Mouse (Mus musculus): ENCODE results near the gene Abi3bp. TPM values are rescaled to one million over a fixed set of nuclear protein-coding genes. Genes with fewer than 3 reads are reported as not detected.
A peak's percentile ranks its signal among the peaks of the same experiment; 100 is the strongest.

The Abi3bp gene
- 18.4 and 18.6 TPM in 2 replicates for polyA plus RNA-seq (2015; fragmentation: Nextera tagmentation; extraction: Ambion mirVana)

- peak within 1 kb of the TSS; percentile 35 for H3K4me3 ChIP-seq
- peak; percentile 87 for ATAC-seq (ENCODE audit: borderline replicate concordance, extremely low read depth, low FRiP score, low TSS enrichment)
- peak within 1 kb of the TSS; percentile 51 for H3K4me2 ChIP-seq
- H3K9me3 ChIP-seq: no peaks in the 10 kb centered on the region
- H3K9ac ChIP-seq: peak within 1 kb of the TSS; percentile 12; the same call in 1 of the 2 replicates
- H3K4me1 ChIP-seq: no peaks in the 10 kb centered on the region
- H3K27ac ChIP-seq: peak within 1 kb of the TSS; percentile 37
- 16% methylated on average over 11 of the region's 11 CpGs for WGBS
- H3K27me3 ChIP-seq: no peaks in the 10 kb centered on the region
- H3K36me3 ChIP-seq: no peaks in the 10 kb centered on the region
Measured at GRCm38 (mm10) chr16:56477677-56478574, at the start of gene Abi3bp. Gene Abi3bp, plus strand, starts transcription at chr16:56477878.

GRCm38 (mm10) chr16:56435293-56436185 is 42.1 kb upstream of the Abi3bp start:
- WGBS: 71% methylated on average over 4 of the region's 4 CpGs
- no peak overlapping the region for H3K4me2 ChIP-seq
- H3K36me3 ChIP-seq: no peaks in the 10 kb centered on the region
- no peak overlapping the region for H3K27ac ChIP-seq
- H3K27me3 ChIP-seq: no peaks in the 10 kb centered on the region
- H3K9me3 ChIP-seq: no peaks in the 10 kb centered on the region
- no peak for ATAC-seq (ENCODE audit: borderline replicate concordance, extremely low read depth, low FRiP score, low TSS enrichment)
- H3K4me3 ChIP-seq: no peak overlapping the region
- no peaks in the 10 kb centered on the region for H3K4me1 ChIP-seq
- H3K9ac ChIP-seq: no peak overlapping the region

DNA sequence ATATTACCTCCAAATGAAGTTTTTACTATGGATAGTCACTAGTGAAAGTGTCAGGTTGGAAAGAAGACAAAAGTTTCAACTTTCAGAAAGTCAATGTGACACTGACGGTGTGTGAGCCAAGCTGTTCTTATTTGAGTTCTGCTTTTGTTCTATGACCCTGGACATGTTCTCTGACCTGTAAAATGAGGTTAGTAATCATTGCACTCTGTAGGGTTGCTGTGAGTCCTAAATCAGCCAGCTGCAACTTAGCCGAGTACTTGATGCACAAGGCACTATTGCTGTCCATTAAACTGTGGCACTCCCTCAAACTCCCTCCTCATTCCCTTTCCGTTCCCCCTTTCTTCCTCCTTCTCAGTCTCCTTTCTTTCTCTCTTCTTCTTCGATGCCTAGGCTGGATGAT is 37.4 kb upstream of the Abi3bp start:
- Histone ChIP-seq H3K9ac (no peak overlapping the region), H3K9me3 (no peaks in the 10 kb centered on the region), H3K4me3 (no peak overlapping the region), H3K4me2 (no peak overlapping the region), H3K27me3 (no peaks in the 10 kb centered on the region), H3K36me3 (no peaks in the 10 kb centered on the region), H3K27ac (no peak overlapping the region), H3K4me1 (no peaks in the 10 kb centered on the region)
- no peak for ATAC-seq (ENCODE audit: borderline replicate concordance, extremely low read depth, low FRiP score, low TSS enrichment)
- WGBS: 73% methylated on average over 4 of the region's 4 CpGs

DNA sequence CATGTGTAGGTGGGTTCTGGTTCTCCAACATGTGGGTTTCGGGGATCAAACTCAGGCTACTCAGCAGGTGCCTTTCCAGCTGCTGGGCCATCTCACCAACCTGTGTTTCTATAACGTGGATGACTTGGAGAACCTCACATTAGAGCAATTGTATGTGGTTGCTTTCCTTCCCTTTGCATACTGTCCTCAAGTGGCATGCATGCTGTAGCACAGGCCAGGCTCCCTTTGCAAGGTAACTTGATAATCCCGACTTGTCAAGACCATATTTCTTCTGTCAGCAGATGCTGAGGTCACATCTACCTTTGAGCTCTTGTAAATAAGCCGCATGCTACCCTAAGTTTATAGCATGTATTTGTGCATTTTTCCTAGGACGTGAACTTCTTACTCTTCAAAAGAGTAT is 36.6 kb upstream of the Abi3bp start:
- no peak for ATAC-seq (ENCODE audit: borderline replicate concordance, extremely low read depth, low FRiP score, low TSS enrichment)
- H3K27ac ChIP-seq: no peak overlapping the region
- no peaks in the 10 kb centered on the region for H3K36me3 ChIP-seq
- no peaks in the 10 kb centered on the region for H3K27me3 ChIP-seq
- H3K9ac ChIP-seq: no peak overlapping the region
- no peaks in the 10 kb centered on the region for H3K9me3 ChIP-seq
- H3K4me3 ChIP-seq: no peak overlapping the region
- no peaks in the 10 kb centered on the region for H3K4me1 ChIP-seq
- H3K4me2 ChIP-seq: no peak overlapping the region
- 74% methylated on average over 5 of the region's 5 CpGs for WGBS

DNA sequence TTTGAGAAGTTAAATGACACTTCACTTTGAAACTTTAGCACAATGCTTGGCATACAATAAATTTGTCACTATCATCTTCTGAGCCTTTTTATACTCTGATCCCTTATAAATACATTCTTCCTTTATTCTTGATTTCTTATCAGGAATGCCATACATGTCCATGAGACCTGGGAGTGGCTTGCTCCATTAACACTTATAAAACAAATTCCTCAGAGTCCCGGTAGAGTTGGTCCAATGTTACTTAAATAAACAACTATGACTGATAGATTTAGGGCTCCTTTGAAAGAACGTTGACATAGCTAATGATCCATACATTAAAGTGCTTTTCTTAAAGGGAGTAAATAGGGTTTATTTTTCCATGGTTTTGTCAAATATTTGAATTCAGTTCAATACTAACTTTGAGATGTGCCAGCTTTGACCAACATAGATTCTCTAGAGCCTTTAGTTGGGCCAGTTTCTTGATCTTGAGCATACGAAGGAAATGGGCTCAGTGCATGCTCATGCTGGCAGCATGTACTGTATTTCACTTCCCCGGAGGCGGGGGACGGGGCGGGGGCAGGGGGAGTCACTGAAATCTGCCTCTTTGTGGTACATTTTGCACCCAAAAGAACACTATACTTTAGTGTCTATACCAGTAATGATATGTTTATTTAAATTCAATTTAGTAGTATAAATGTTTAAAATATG is 35.9 kb upstream of the Abi3bp start:
- Histone ChIP-seq H3K4me1 (no peaks in the 10 kb centered on the region), H3K4me3 (no peak overlapping the region), H3K9ac (no peak overlapping the region), H3K9me3 (no peaks in the 10 kb centered on the region), H3K4me2 (no peak overlapping the region), H3K27me3 (no peaks in the 10 kb centered on the region), H3K27ac (no peak overlapping the region), H3K36me3 (no peaks in the 10 kb centered on the region)
- 46% methylated on average over 7 of the region's 7 CpGs for WGBS
- no peak for ATAC-seq (ENCODE audit: borderline replicate concordance, extremely low read depth, low FRiP score, low TSS enrichment)

DNA sequence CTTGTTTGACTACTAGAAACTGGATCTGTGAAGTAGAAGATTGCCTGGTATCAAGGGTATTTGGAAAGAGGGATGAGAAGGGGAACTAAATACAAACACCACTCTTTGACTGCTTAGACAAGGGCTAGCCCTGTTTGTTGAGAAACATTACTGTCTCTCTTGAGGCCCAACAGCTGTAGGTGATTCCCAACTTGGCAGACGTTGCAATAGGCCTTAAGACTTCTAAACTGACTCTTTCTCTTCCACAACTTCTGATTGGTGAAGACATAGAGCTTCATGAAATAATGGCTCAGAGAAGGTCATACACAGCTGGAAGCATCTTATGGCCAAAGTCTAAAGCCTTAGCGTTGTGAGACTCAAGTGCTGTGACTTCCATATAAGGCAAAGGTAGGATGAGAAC is 26.2 kb upstream of the Abi3bp start:
- ATAC-seq (ENCODE audit: borderline replicate concordance, extremely low read depth, low FRiP score, low TSS enrichment): no peak
- Histone ChIP-seq H3K36me3 (no peaks in the 10 kb centered on the region), H3K4me1 (peaks cover 4% of the 10 kb centered on the region; the same call in 1 of the 2 replicates), H3K4me2 (no peak overlapping the region), H3K9ac (no peak overlapping the region), H3K27ac (no peak overlapping the region), H3K9me3 (no peaks in the 10 kb centered on the region), H3K4me3 (no peak overlapping the region), H3K27me3 (no peaks in the 10 kb centered on the region)
- 58% methylated on average over 2 of the region's 2 CpGs for WGBS

GRCm38 (mm10) chr16:56451923-56452322 is 25.8 kb upstream of the Abi3bp start:
- 73% methylated on average over 1 of the region's 1 CpGs for WGBS
- no peaks in the 10 kb centered on the region for H3K27me3 ChIP-seq

GRCm38 (mm10) chr16:56458052-56458754 is 19.5 kb upstream of the Abi3bp start:
- Histone ChIP-seq H3K9ac (no peak overlapping the region), H3K4me2 (peak overlapping the region; percentile 38), H3K4me1 (peaks cover 9% of the 10 kb centered on the region), H3K9me3 (no peaks in the 10 kb centered on the region), H3K27ac (peak overlapping the region; percentile 67), H3K27me3 (no peaks in the 10 kb centered on the region), H3K4me3 (no peak overlapping the region), H3K36me3 (no peaks in the 10 kb centered on the region)
- WGBS: 22% methylated on average over 8 of the region's 8 CpGs
- peak; percentile 77; the same call in 1 of the 2 replicates for ATAC-seq (ENCODE audit: borderline replicate concordance, extremely low read depth, low FRiP score, low TSS enrichment)

More at GRCm38 (mm10) chr16:56451923-56452322, 25.8 kb upstream of the Abi3bp start:
- no peak overlapping the region for H3K4me2 ChIP-seq
- no peaks in the 10 kb centered on the region for H3K36me3 ChIP-seq
- ATAC-seq (ENCODE audit: borderline replicate concordance, extremely low read depth, low FRiP score, low TSS enrichment): no peak
- no peaks in the 10 kb centered on the region for H3K9me3 ChIP-seq
- H3K9ac ChIP-seq: no peak overlapping the region
- H3K4me1 ChIP-seq: peaks cover 4% of the 10 kb centered on the region; the same call in 1 of the 2 replicates
- H3K27ac ChIP-seq: no peak overlapping the region
- no peak overlapping the region for H3K4me3 ChIP-seq

DNA sequence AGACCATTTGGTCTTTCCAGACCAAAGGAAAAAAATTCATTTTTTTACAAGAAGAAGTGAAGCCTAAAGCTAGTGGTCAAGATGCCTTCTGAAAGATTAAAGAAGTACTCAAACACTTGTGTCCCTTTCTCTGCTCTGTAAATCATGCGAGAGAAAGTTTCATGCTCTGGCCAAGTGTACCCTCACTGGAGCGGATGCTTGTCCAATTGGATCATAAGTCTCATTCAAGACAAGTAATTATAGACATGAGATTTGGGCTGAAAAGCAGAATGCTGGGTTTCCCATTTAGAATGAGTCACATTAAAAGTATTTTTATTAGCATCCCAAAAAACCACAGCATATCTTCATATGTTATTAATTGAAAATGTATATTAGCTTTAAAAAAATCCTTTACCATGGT is 4.5 kb upstream of the Abi3bp start:
- Histone ChIP-seq H3K4me1 (no peaks in the 10 kb centered on the region), H3K9me3 (no peaks in the 10 kb centered on the region), H3K36me3 (no peaks in the 10 kb centered on the region), H3K27ac (no peak overlapping the region), H3K4me3 (no peak overlapping the region), H3K27me3 (no peaks in the 10 kb centered on the region), H3K9ac (no peak overlapping the region), H3K4me2 (no peak overlapping the region)
- no peak for ATAC-seq (ENCODE audit: borderline replicate concordance, extremely low read depth, low FRiP score, low TSS enrichment)
- 89% methylated on average over 2 of the region's 2 CpGs for WGBS

DNA sequence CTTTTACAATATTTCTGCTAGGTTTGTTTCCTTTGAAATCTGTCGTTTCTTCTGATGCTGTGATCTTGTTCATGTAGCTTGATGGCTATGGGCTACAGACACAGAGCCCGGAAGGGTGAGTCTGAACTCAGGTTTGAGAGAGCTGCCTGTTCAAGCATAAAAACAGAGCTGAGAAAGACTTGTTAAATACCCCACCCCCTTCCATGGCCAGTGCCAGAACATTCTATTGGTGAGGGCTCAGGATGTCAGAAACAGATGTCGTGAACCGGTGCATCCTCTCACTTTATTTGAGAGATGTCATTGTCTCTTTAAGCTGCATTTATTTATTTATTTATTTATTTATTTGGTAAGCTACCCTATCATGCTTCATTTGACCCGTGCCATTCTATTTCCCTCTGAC is 2.0 kb upstream of the Abi3bp start:
- Histone ChIP-seq H3K27me3 (no peaks in the 10 kb centered on the region), H3K9me3 (no peaks in the 10 kb centered on the region), H3K27ac (no peak overlapping the region), H3K4me3 (no peak overlapping the region), H3K9ac (no peak overlapping the region), H3K4me1 (no peaks in the 10 kb centered on the region), H3K36me3 (no peaks in the 10 kb centered on the region), H3K4me2 (no peak overlapping the region)
- no peak for ATAC-seq (ENCODE audit: borderline replicate concordance, extremely low read depth, low FRiP score, low TSS enrichment)
- WGBS: 66% methylated on average over 5 of the region's 5 CpGs
